Mouse (Mus musculus): ENCODE measurements at regions not wholly inside any gene's neighbourhood (a gene's known extent, or its start where the extent isn't known, plus 50 kb on each side); places are given as distances from the start of the nearest gene placed in this dataset.

GRCm38 (mm10) chr7:129950456-129950855 is 358.8 kb downstream of the Wdr11 start:
- no peak for TF ChIP-seq CTCF (IDR thresholded peaks at IDR 0.05; ENCODE audit: insufficient read depth, low read length)
- no peak for TF ChIP-seq POLR2A (IDR thresholded peaks at IDR 0.05; ENCODE audit: borderline replicate concordance, extremely low read depth, low read depth, low read length)
